Mouse (Mus musculus): Measurements from ENCODE around the gene Appbp2.
"Not testable (repeated sequence)": the region's sequence is repeated elsewhere in the genome, so short reads cannot be mapped to it uniquely, and the experiment has no call there.

Appbp2 gene

DNA sequence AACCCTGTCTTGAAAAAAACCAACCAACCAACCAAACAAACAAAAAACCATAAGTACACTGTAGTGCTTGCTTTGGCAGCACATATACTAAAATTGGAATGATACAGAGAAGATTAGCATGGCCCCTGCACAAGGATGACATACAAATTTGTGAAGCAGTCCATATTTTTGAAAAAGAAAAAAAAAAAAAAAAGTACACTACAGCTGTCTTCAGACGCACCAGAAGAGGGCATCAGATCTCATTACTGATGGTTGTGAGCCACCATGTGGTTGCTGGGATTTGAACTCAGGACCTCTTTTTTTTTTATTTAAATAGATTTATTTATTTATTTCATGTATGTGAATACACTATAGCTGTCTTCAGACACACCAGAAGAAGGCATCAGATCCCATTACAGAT, 71.9 kb downstream of the Appbp2 start:
- in situ Hi-C loops (cut with MboI): not testable (repeated sequence)

DNA sequence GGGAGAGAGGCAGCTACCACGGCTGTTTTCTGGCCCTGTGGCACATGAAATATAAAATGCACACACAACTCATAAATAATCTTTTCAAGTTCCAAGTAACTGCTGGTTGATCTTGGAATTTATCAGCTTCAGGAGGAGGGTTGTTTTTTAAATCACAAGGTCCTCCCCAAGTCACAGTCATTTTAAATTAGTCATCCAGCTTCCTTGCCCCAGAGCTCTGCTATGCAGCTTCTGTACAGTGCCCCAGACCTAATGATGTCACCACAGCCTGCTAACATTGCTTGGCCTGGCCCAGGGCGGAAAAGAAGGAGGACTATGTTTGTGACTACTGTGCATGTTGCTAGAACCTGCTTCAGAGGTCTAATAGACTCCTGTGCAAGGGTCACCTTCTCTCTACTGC, 77.6 kb downstream of the Appbp2 start:
- in situ Hi-C loops (cut with MboI): no loop called here

DNA sequence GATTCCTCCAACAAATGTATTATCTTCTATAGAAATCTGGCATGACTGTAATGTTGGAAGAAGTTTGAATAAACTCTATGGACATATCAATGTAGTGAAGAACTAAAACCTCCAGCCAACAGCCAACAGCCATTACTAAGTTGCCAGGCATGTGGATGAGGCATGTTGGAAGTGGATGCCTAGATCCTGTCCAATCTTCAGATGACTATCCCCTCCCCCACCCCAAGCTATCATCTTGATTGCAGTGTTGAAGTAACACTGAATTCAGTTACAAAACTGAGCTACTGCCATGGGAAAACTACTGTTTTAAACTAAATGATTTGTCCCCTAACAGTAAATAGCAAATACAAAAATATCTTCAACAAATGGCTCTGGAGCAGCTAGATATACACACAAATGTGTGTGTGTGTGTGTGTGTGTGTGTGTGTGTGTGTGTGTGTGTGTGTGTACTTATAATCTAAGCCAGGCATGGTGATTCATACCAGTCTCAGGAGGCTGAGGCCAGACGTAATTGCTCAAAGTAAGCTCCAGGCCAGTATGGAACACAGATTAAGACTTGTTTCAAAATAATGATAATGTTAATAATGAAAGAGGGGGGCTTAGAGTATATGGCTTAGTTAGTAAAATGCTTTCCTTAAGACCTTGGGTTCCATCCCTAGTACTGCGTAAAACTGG, 82.5 kb downstream of the Appbp2 start:
- in situ Hi-C loops (cut with MboI): no loop called here

DNA sequence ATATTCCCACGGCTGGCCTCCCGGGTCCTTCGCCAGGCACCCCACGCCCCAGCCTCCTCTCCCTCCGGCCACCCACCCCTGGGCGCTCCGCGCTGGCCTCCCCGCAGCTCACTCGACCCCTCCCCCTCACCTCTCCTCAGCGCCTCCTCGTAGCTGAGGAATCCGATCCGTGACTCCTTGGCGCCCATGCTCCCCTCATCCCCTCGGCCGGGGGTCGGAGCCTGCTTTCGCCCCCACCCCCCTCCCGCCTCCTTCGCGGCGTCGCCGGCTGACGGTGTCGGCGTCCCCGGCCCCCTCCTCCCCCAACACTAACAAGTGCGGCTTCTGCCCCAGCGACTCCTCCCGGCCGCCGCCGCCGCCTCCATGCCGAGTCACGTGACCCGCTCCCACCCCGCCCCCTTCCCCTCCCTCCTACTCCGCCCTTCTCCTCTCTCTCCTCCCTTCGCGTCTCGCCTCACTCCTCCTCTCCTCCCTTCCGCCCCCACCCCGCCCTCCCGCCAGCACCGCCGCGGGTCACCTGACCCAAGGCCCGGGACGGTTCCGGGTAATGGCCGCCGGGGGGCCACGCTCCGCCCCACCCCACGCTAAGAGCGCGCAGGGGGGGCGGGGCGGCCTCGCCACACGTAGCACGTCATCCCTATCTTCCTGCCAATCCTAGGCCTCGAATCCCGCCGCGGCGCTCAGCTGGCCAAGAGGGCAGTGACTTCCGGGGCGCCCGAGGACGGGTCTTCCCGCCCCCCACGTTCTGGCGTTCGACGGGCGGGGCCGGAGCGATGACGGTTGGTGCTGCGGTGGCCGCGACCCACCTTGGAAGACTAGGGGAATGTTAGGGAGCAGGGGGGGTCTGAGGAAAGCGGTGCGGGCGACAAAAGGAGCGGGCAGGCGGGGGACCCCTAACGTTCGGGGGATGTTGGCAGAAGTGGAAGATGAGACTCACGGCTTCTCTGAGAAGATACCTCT, 95.1 kb downstream of the Appbp2 start, which contains the start of gene Usp32:
TSS of gene Usp32 (minus strand) at position 581 of the 960 bp plus-strand sequence.
- in situ Hi-C loops (cut with MboI): no loop called here

DNA sequence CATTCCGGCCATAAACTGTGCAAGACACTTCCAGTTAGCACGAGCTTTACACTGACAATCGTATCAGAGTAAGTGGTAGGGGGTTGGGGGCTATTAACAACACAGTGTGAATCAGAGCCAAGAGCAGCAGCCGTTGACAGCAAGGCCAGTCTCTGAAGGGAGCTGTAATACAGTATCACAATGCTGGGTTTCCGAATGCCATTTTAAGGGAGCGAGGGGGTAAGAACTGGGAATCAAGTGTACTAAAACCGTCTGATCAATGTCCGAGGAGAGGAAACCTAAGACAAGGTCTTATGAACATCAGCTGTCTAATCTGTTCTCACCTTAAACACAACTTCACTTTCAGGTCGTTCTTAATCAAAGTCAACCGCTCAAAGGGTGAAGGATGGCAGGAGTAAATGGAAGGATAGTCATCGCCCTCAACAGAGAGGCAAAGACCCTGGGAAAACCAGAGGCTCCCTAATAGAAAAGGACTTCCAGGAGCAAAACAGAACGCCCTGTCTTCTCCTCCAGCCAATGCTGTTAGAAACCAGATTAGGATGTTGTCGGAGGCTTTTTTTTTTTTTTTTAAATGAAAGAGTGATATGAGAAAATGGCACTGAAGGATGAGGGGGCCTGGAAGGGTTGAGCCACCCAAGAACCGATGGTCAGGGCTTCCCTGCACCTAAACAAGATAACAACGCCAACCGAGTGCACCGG, 96.0 kb downstream of the Appbp2 start:
- in situ Hi-C loops (cut with MboI): no loop called here
